Mouse (Mus musculus) heart, adult 2 months (tissue): ENCODE results near the gene Slc22a6. TPM values are rescaled to one million over a fixed set of nuclear protein-coding genes. Genes with fewer than 3 reads are reported as not detected.

Experiments
- DNase-seq, 2 experiments: peaks; one replicate each; pipeline ENCODE4 v3.0.0; 2021
- H3K27ac ChIP-seq: fragments of 200-600 bp; 2 replicates; pipeline ENCODE4 v1.8.1; 2022
- H3K27me3 ChIP-seq: fragments of 200-500 bp; 2 replicates; pipeline ENCODE4 v1.6.1; 2012; ENCODE audit warnings: mild to moderate bottlenecking, low read length, inconsistent platforms, mixed read lengths; ENCODE audit not compliant: control insufficient read depth, insufficient read depth
- H3K36me3 ChIP-seq: fragments of 200-500 bp; 2 replicates; pipeline ENCODE4 v1.6.1; 2012; ENCODE audit warnings: low read length, inconsistent platforms; ENCODE audit not compliant: control insufficient read depth, insufficient read depth
- H3K4me1 ChIP-seq: fragments of 200-500 bp; 2 replicates; pipeline ENCODE4 v1.6.1; 2011; ENCODE audit warnings: low read length; ENCODE audit not compliant: control insufficient read depth, insufficient read depth
- H3K4me3 ChIP-seq: fragments of 200-600 bp; 2 replicates; pipeline ENCODE4 v1.8.1; 2022
- H3K79me2 ChIP-seq: fragments of 200-500 bp; replicated peaks from 2 replicates; pipeline ENCODE4 v1.6.1; 2012; ENCODE audit warnings: mild to moderate bottlenecking, inconsistent platforms, low read length, moderate library complexity, mixed read lengths; ENCODE audit not compliant: control insufficient read depth, insufficient read depth
- H3K9ac ChIP-seq: fragments of 200-500 bp; 2 replicates; pipeline ENCODE4 v1.6.1; 2012; ENCODE audit warnings: low read depth, mild to moderate bottlenecking, control low read depth, inconsistent platforms, low read length, mixed read lengths
- CTCF ChIP-seq: fragments of 200-600 bp; IDR thresholded peaks from 2 replicates; pipeline ENCODE4 v1.8.1; 2022; ENCODE audit warnings: antibody characterized with exemption, mild to moderate bottlenecking, moderate library complexity
- EP300 ChIP-seq: fragments of 200-500 bp; IDR thresholded peaks from 2 replicates; pipeline ENCODE4 v1.6.1; 2011; ENCODE audit warnings: low read depth, low read length, control low read depth; ENCODE audit not compliant: insufficient read depth
- POLR2A ChIP-seq: fragments of 200-500 bp; IDR thresholded peaks from 2 replicates; pipeline ENCODE4 v1.6.1; 2011; ENCODE audit warnings: mild to moderate bottlenecking, low read depth, low read length, control low read depth; ENCODE audit not compliant: insufficient read depth
- WGBS: fragments of 180-500 bp; shearing (Covaris S2); methylation state at CpG from one replicate; pipeline ENCODE4 v1.1.7; 2018; 5-methylcytosine and 5-hydroxymethylcytosine counted together
- intact Hi-C: fragments of 180-260 bp; cut with DNase I; formaldehyde crosslinking; loops from one replicate; pipeline ENCODE4 v1.15.1; 2025
- long read RNA-seq: library from polyadenylated mRNA; stranded (forward); transcript quantifications from one replicate; pipeline ENCODE4 v2.0.0, GENCODE M21; 2021
- polyA plus RNA-seq: library from polyadenylated mRNA; depleted of rRNA; stranded (reverse); fragments of >200 nt; gene quantifications from 2 replicates; pipeline ENCODE4 v1.2.3, GENCODE M21; 2012; rRNA removed
- total RNA-seq, 2 experiments: library from RNA; stranded (reverse); gene quantifications; 2 replicates each; pipeline ENCODE4 v1.2.3; 2021

The Slc22a6 gene
- total RNA-seq (not detected), polyA plus RNA-seq (not detected in 2 replicates)
- long read RNA-seq: 0 reads

GRCm38 (mm10) chr19:8617904-8618303 lies at the start of gene Slc22a6:
Gene Slc22a6 (plus strand): TSS chr19:8618039.
- TF ChIP-seq CTCF (no peak), EP300 (no peak), POLR2A (no peak)
- no peaks in the 10 kb centered on the region for H3K36me3 ChIP-seq
- H3K4me3 ChIP-seq: no peak within 1 kb of the TSS
- no peak for DNase-seq
- H3K9ac ChIP-seq: no peak within 1 kb of the TSS
- no peak within 1 kb of the TSS for H3K27ac ChIP-seq
- H3K79me2 ChIP-seq: no peaks in the 10 kb centered on the region
- H3K4me1 ChIP-seq: no peaks in the 10 kb centered on the region
- intact Hi-C loops: no loop called here
- no peaks in the 10 kb centered on the region for H3K27me3 ChIP-seq
- 38% methylated on average over 7 of the region's 7 CpGs for WGBS

- DNase-seq: no peak
- intact Hi-C loops: no loop called here
- no peak overlapping the region for H3K27ac ChIP-seq
- WGBS: 14% methylated on average over 14 of the region's 14 CpGs
- peak overlapping the region; percentile 19 for H3K4me3 ChIP-seq
- H3K36me3 ChIP-seq: no peaks in the 10 kb centered on the region
- peaks cover 5% of the 10 kb centered on the region; the same call in 1 of the 2 replicates for H3K4me1 ChIP-seq
- no peaks in the 10 kb centered on the region for H3K79me2 ChIP-seq
- H3K27me3 ChIP-seq: no peaks in the 10 kb centered on the region
- H3K9ac ChIP-seq: no peak overlapping the region
- peak; percentile 62 for TF ChIP-seq CTCF
- no peak for TF ChIP-seq POLR2A
Measured at GRCm38 (mm10) chr19:8569453-8569863, 48.4 kb upstream of the Slc22a6 start.

- H3K27me3 ChIP-seq: no peaks in the 10 kb centered on the region
Measured at GRCm38 (mm10) chr19:8570341-8571040, 47.3 kb upstream of the Slc22a6 start.

GRCm38 (mm10) chr19:8571746-8572145 lies 46.1 kb upstream of the Slc22a6 start:
- Histone ChIP-seq H3K79me2 (no peaks in the 10 kb centered on the region), H3K4me1 (peaks cover 5% of the 10 kb centered on the region; the same call in 1 of the 2 replicates), H3K4me3 (no peak overlapping the region), H3K27me3 (no peaks in the 10 kb centered on the region), H3K9ac (no peak overlapping the region), H3K36me3 (no peaks in the 10 kb centered on the region), H3K27ac (no peak overlapping the region)
- WGBS: 29% methylated on average over 7 of the region's 7 CpGs
- TF ChIP-seq POLR2A (no peak), EP300 (no peak), CTCF (no peak)
- intact Hi-C loops: no loop called here
- DNase-seq: no peak

More at GRCm38 (mm10) chr19:8570341-8571040, 47.3 kb upstream of the Slc22a6 start:
- Histone ChIP-seq H3K9ac (no peak overlapping the region), H3K79me2 (no peaks in the 10 kb centered on the region), H3K4me1 (peaks cover 5% of the 10 kb centered on the region; the same call in 1 of the 2 replicates), H3K27ac (no peak overlapping the region), H3K36me3 (no peaks in the 10 kb centered on the region), H3K4me3 (no peak overlapping the region)
- DNase-seq: no peak
- TF ChIP-seq EP300: no peak
- TF ChIP-seq POLR2A: no peak
- TF ChIP-seq CTCF: no peak
- WGBS: 46% methylated on average over 2 of the region's 2 CpGs
- intact Hi-C loops: no loop called here

- intact Hi-C loops: no loop called here
- TF ChIP-seq EP300 (no peak), CTCF (no peak), POLR2A (no peak)
- 31% methylated on average over 3 of the region's 3 CpGs for WGBS
Measured at GRCm38 (mm10) chr19:8572485-8572884, 45.4 kb upstream of the Slc22a6 start.

GRCm38 (mm10) chr19:8577432-8577831 lies 40.4 kb upstream of the Slc22a6 start:
- H3K27ac ChIP-seq: no peak overlapping the region
- intact Hi-C loops: no loop called here

More at GRCm38 (mm10) chr19:8572485-8572884, 45.4 kb upstream of the Slc22a6 start:
- Histone ChIP-seq H3K27ac (no peak overlapping the region), H3K4me1 (peaks cover 5% of the 10 kb centered on the region; the same call in 1 of the 2 replicates), H3K9ac (no peak overlapping the region), H3K79me2 (no peaks in the 10 kb centered on the region), H3K36me3 (no peaks in the 10 kb centered on the region), H3K4me3 (no peak overlapping the region), H3K27me3 (no peaks in the 10 kb centered on the region)
- no peak for DNase-seq

More at GRCm38 (mm10) chr19:8577432-8577831, 40.4 kb upstream of the Slc22a6 start:
- no peak overlapping the region for H3K9ac ChIP-seq
- H3K4me3 ChIP-seq: no peak overlapping the region
- no peak for DNase-seq
- TF ChIP-seq EP300 (no peak), POLR2A (no peak), CTCF (no peak)
- no peaks in the 10 kb centered on the region for H3K36me3 ChIP-seq
- H3K4me1 ChIP-seq: peaks cover 2% of the 10 kb centered on the region; the same call in 1 of the 2 replicates
- H3K27me3 ChIP-seq: no peaks in the 10 kb centered on the region
- WGBS: 87% methylated on average over 4 of the region's 4 CpGs
- no peaks in the 10 kb centered on the region for H3K79me2 ChIP-seq
